Mouse (Mus musculus): ENCODE data around the gene Yju2. TPM values are rescaled to one million over a fixed set of nuclear protein-coding genes. Genes with fewer than 3 reads are reported as not detected.

Gene Yju2
- total RNA-seq, 2 experiments from 2014 or later: 14.1 to 15.8 TPM

Other genes starting within 250 kb of the Yju2 start
- 1 to 10 TPM; 4.6 to 6.6 TPM for gene Pot1b, start 246.5 kb upstream of the Yju2 start, total RNA-seq (2021)
- gene Adgre4, start 209.1 kb upstream of the Yju2 start, total RNA-seq (2021): under 1 TPM in 1 of 2 experiments, not detected in 1; 0.11 TPM
- 1 to 10 TPM; 6.4 to 6.8 TPM for gene Zfp119a, start 80.2 kb upstream of the Yju2 start, total RNA-seq (2021)
- gene Zfp959, start 67.0 kb upstream of the Yju2 start, total RNA-seq (2021): 1 to 10 TPM; 6.5 to 7.7 TPM
- gene Zfp119b, start 9.6 kb upstream of the Yju2 start, total RNA-seq (2021): 1 to 10 TPM; 3.5 to 3.8 TPM
- 1 to 10 TPM; 1.9 to 2.0 TPM for gene Ebi3, start 6.5 kb upstream of the Yju2 start, total RNA-seq (2021)
- 10 to 100 TPM; 34.0 to 42.4 TPM for gene Shd, start 11.4 kb downstream of the Yju2 start, total RNA-seq (2021)
- gene Fsd1, start 27.4 kb downstream of the Yju2 start, total RNA-seq (2021): 10 to 100 TPM; 75.0 to 97.4 TPM
- gene Stap2, start 46.5 kb downstream of the Yju2 start, total RNA-seq (2021): 1 to 10 TPM; 2.3 to 3.1 TPM
- 100 to 1,000 TPM in 1 of 2 experiments, 10 to 100 TPM in 1; 92.7 to 105 TPM for gene Mpnd, start 46.6 kb downstream of the Yju2 start, total RNA-seq (2021)
- 10 to 100 TPM; 39.3 to 45.1 TPM for gene Sh3gl1, start 77.5 kb downstream of the Yju2 start, total RNA-seq (2021)
- 1 to 10 TPM; 2.2 to 2.7 TPM for gene Chaf1a, start 81.3 kb downstream of the Yju2 start, total RNA-seq (2021)
- 10 to 100 TPM; 87.9 to 94.9 TPM for gene Ubxn6, start 115.9 kb downstream of the Yju2 start, total RNA-seq (2021)
- 100 to 1,000 TPM in 1 of 2 experiments, 10 to 100 TPM in 1; 95.2 to 109 TPM for gene Hdgfl2, start 120.5 kb downstream of the Yju2 start, total RNA-seq (2021)
- 1 to 10 TPM; 2.9 to 6.4 TPM for gene Plin4, start 150.7 kb downstream of the Yju2 start, total RNA-seq (2021)
- gene Plin5, start 158.5 kb downstream of the Yju2 start, total RNA-seq (2021): under 1 TPM; 0.59 to 0.99 TPM
- gene Lrg1, start 162.9 kb downstream of the Yju2 start, total RNA-seq (2021): 1 to 10 TPM; 4.2 to 5.4 TPM
- 100 to 1,000 TPM; 131 to 144 TPM for gene Sema6b, start 181.2 kb downstream of the Yju2 start, total RNA-seq (2021)
- 1 to 10 TPM; 7.9 to 8.5 TPM for gene Tnfaip8l1, start 203.4 kb downstream of the Yju2 start, total RNA-seq (2021)
- 10 to 100 TPM; 39.7 to 43.9 TPM for gene Mydgf, start 224.8 kb downstream of the Yju2 start, total RNA-seq (2021)